Mouse (Mus musculus) brain, adult 2 months (tissue): Measurements from ENCODE around the gene Sigmar1.

ENCODE experiments used
- DNase-seq: peaks from one replicate; pipeline ENCODE4 v3.0.0; 2011; ENCODE audit warnings: low read depth, low spot score

The Sigmar1 gene

DNA sequence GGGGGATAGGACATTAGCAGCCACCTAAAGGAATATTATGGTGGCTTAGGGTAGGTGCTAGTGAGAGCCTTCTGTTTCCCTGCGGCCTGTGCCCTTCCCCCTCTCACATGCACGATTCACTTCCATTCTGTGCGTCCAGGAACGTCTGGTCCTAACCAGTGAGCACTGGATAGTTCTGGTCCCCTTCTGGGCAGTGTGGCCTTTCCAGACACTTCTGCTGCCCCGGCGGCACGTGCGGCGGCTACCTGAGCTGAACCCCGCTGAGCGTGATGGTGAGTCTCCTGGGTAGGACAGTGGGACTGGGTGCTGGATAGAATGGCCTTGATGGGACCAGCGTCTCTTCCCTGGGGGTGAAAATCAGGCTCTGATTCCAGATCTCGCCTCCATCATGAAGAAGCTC is 1.4 kb upstream of the Sigmar1 start:
- DNase-seq = no peak

DNA sequence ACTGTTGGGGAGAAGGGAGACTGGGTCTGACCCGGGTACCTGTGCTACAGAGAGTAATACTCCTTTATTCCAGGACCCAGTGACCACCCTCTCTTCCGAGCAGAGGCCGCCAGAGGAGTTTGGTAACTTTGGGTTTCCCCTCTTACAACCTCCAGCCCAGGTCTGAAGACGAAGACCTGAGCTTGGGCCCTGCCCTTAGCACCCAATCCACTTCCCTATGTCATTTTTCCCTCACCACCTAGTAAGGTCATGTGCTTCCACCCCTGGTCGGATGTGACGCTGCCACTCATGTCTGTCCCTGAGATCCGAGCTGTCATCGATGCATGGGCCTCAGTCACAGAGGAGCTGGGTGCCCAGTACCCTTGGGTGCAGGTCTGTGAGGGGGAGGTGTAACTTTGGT is 483 bp upstream of the Sigmar1 start:
- DNase-seq = no peak

DNA sequence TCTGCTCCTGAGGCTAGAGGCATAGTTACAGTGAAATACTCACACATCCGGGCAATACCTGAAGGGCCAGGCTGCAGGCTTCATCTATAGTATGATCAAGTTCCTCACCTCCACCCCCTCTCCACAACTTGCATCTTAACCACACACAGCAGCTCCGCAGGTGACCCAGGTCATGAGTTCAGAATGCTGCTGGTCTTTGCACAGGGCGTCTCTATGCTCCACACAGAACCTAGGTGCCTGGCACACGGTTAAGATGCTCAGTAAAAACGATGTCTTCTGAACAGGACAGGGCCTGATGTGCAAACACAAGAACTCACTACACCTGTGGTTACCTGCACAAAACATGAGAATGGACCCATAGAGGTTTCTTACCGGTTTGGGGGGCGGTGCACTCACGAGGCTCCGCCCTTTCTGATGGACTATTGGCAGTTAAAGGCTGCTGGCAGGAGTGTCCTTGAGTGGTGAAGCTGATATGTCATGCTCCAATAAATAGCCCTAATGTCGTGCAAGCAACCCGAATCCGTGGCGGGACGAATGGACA is 1.1 kb downstream of the Sigmar1 start, which contains the start of gene Galt:
Gene Galt (plus strand): TSS at position 432 of the 541 bp plus-strand sequence.
- DNase-seq = peak; percentile 92

DNA sequence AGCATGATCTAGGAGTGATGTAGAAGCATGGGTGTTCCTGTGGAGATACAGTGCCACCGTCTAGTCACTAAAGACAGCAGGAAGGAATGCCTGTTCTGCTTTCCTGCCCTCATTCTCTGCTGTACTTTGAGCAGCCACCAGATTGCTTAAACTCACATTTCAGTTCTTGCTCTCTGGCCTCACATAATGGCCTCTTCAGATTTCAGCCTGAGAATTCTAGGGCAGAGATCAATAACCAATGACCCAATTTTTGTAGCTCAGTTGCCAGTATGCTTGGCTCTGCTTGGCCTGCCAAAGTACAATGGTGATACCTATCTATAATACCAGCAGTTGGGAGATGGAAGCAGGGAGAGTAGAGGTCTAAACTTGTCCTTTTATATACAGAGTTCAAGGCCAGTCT is 10.9 kb downstream of the Sigmar1 start:
- no peak for DNase-seq

DNA sequence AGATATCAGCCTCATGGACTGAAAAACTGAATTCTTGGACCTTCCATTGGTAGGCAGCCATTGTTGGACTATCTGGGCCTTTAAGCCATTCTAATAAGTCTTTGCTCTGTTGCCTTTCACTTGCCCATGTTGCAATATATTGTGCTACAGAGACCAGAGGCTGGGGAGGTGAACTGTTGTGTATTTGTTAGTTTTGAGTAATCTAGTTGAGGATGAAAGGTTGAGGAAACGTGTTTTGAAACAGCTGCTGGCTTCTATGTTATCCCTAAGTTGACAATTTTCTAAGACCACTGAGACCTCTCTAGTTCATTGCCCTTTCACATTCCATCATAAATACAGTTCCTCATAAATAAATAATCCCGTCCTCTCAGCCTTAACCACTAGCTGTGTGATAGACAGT is 11.8 kb downstream of the Sigmar1 start:
- no peak for DNase-seq

DNA sequence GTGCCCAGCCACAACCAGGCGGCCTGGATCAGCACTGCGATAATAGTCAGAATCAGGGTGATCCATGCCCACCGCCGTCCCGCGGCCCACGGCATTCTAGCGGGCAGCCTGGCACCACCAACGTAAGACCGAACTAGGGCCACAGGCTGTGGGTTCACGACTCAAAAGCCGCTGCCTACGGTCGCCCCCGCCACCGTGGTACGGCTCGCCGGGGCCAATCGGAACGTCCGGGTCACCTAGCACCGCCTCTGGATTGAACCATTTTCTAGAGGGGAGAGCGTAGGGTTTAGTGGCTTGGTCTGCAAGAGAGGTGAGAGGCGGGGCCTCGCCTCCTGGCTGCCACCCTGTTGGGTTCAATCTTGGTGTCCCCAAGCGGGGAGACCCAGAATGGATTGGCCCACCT is 14.8 kb downstream of the Sigmar1 start:
- peak; percentile 99 for DNase-seq

DNA sequence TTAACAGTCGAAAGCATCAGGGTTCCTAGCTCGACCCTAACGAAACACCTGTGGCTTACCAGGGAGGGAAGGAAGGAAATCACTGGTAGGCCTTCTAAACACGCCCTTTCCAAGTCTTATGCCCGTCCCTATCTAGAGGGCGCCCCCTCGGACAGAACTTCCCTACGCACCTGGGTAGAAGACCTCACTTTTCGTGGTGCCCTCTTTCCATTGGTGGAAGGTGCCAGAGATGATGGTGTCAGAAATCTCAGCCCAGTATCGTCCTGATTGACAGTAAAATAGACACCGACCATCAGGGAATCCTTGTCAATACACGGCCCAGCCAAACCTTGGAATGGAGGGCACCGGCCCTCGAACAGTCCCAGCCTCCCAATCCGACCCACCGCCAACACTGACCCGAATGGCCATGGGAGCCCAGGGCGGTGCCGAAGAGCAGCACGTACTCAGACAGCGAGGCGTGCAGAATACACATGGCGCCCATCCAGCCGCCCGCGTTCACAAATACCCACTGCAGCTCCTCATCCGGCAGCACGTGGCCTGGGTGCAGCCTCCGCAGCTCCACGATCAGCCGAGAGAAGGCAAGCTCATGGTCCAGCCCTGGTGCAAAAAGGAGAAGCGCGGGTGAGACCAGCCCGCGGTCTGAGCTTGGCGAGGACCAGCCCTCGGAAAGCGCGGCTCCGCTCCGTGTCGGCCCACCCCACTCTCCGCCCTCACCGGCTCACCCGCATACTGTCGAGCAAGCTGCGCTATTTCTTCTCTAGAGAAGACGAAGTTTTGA is 15.4 kb downstream of the Sigmar1 start:
- DNase-seq = peak; percentile 81

DNA sequence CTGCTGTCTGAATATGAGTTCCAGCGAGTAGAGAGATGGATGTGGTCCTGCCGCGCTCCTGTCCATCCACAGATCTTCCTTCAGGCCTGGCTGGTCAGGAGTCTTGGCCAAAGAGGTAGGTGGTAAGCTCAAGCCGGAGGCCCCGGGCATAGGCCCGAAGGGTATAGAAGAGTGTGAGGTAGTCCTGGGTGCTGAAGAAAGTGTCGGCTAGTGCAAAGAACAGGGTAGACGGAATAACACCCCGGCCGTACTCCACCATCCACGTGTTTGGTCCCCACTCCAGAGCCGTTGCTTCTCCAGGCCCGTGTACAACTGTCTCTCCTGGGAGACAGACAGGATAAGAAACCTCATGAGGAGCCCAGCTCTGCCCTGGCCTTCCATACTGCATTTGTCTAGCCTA is 16.7 kb downstream of the Sigmar1 start:
- DNase-seq = no peak

DNA sequence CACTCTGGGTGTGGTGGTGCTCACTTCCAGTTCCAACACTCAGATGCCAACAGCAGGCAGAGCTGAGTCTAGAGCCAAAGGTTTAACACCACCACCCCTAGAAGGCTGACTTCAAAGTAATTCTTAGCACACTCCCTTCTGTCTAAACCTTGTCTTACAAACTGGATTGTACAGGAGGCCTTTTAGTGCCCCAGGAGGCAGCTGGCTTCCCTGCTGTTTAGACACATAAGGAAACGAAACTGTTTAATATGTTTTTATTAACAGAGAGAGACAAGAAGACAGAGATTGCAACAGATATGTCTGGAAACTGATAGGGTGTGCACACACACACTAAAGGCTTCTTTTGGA is 17.7 kb downstream of the Sigmar1 start:
- no peak for DNase-seq

DNA sequence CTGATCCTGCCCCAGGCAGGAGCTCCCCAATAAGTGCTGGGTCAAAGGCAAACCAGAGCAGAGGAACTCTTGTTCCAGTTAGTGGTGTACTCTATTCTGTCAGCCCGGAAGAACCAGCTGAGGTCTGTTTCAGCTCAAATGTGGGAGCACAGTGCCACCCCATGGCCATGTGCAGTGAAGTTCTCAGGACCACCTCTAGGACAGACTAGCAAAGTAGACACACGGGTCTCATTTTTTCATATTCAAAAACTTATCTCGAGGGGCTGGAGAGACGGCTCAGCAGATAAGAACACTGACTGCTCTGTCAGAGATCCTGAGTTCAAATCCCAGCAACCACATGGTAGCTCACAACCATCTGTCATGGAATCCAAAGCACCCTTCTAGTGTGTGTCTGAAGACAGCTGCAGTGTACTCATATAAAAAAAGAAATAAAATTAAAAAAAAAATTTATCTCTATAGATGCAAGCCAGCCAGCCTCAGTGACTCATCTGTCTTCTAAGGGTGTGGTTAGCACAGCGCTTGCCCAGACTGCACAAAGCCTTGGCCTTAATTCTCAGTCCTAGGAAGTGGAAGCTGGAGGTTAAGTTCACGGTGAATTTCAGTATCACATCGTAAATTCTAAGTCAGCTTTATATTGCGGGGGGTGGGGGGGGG is 18.2 kb downstream of the Sigmar1 start:
- peak; percentile 90 for DNase-seq

DNA sequence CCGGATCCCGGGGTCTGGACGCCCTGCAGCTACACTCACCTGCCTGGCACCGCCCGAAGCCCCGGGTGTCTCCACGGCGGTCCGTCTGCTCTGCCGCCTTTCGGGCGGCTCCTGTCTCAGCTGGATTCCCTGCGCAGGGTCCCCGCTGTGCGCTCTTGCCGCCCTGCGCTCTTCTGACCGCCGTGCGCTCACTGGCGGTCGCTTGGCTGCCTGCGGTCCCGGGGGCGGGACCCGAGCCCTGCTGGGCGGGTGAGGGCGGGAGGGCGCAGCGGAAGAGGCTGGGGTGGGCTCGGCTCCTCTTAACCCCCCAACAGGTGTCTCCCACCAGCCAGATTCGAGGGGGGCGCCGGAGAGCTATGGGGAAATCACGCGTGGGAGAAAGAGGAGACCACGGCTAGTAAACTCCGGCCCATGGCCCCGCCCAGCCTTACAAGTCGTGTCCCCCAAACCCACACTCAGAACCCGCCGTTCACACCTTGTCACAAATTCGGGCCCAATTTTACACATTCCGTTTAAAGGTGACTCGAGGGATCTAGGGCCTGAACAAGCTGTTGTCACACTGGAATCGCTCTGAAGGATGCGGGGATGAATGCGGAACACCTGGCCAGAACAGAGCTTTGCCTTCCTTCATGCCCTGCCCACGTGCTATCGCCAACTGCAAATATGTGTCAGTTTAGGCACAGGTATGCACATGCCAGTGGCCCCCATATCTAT is 24.7 kb downstream of the Sigmar1 start, which contains the start of gene Arid3c:
Gene Arid3c (minus strand): TSS at position 91 of the 714 bp plus-strand sequence.
- no peak for DNase-seq

DNA sequence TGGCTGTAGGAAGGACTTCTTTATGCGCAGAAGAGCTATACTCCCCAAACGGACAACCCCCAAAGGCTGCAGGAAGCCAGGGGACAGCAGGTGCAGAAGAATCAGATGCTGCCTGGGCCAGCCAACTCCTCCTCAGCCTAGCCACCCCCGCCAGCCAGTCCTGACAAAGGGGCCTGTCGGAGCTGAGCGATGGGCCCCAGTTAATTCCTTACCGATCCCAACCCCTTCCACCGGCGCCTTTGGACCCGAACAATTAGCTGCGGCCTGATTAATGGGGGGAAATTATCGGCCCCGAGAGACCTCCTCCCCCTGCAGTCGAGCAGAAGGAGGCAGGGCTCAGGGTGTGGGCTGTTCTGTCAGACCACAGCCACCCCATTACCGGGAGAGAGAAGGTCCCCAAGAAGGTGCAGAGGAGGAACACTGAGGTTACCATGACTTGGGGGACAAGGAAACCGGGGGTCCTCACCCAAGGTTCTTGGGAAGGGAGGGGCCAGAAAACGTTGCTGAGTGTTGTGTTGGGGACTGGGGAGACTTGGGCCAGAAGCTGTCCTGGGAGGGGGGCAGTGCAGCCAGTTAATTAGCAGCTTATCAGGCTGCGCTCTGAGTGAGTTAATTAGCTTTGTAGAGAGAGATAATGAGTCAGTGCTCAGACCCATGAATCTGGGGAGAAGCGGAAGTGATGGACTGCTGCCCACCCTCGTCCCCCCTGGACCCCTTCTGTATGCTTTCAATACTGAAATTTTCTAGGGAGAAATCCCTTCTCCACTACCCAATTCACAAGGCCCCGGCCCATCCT is 28.9 kb downstream of the Sigmar1 start:
- DNase-seq = no peak

DNA sequence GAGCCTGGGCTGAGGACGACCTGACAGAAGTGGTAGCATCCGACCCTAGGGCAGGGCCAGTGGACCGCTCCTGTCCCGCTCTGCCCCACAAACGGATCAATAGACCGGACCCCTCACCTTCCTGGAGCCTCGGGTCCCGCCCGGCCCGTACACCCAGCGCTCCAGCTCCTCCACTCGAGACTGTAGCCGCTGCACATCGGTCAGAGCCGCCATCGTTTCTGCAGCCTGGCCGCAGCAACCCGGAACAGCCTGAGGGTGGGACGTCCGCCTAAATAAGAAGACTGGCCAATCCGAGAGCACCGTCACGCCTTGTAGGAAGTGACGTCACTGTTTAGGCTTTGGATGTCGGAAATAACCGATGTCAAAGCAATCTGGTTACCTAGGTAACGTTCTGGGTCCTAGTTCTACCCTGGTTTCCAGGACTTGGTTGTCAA is 33.0 kb downstream of the Sigmar1 start, which contains the start of gene Dctn3:
Gene Dctn3 (minus strand): TSS at position 253 of the 434 bp plus-strand sequence.
- DNase-seq = peak; percentile 99

DNA sequence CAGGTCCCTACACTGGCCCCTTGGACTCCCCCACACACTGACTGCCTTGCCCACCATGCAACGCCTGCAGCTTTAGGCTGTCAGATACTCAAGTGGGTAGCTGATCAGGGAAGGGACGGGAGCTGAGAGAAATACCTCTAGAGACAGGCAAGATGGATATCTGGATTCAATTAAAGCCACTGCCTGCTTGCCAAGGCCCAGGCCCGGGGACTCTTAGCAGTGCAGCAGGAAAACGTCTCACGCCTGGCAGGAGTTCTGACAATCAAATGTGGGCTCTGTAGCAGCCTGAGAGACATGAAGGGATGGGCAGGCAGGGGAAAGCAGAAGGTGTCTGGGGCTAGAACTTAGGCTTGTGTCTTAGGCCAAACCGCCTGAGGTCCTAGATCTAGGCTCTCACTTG is 39.1 kb downstream of the Sigmar1 start:
- DNase-seq = no peak

DNA sequence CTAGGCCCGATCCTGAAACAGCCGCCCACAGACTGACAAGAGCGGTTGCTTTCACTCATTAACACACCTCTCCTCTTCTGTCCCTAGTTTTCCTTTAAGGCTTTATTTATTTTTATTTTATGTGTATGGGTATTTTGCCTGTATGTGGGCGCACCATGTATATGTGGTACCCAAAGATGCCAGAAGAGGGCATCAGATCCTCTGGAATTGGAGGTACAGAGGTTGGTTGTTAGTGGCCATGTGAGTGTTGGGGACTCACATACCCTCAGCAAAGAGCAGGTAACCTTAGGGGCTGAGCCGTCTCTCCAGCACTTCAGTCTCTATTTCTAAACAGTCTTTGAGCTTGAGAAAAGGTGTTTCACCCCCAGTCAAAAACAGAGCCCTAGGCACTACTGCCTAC is 40.4 kb downstream of the Sigmar1 start:
- peak; percentile 75 for DNase-seq

DNA sequence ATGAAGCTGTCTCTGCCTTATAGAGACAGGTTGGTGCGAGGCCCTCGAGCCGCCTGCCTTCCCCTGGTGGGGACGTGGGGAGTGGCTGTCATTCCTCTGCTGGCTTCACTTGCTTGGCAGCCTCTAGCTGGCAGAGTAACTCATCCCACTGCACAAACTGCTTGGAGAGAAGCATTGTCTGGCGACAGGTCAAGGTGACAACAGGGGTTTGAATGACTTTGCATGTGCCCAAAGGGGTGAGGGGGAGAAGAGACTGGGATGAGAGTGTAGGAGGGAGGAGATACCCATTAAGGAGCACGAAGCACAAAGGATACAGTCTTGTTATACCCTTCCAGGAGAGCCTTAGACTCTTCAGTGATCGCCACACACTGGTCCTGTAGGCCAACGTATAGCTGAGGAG is 40.9 kb downstream of the Sigmar1 start:
- no peak for DNase-seq

DNA sequence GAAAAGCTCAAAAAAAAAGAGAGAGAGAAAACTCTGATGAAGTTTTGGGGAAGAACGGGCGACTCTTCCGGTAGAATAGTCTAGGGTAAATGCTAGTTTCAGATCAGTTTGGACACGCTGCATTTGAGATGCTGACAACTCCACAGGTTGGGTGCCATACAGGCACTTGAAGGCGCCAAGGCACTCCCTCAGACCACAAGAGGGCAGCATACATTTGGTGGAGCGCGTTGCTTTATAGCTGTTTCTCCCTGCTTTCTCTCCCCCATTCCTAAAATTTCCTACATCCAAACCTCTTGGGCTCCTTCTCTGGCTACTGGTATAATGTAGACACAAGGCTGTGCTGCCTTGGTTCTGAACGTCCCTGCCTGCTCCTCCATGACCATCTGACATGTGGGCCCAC is 41.7 kb downstream of the Sigmar1 start:
- DNase-seq = peak; percentile 93

DNA sequence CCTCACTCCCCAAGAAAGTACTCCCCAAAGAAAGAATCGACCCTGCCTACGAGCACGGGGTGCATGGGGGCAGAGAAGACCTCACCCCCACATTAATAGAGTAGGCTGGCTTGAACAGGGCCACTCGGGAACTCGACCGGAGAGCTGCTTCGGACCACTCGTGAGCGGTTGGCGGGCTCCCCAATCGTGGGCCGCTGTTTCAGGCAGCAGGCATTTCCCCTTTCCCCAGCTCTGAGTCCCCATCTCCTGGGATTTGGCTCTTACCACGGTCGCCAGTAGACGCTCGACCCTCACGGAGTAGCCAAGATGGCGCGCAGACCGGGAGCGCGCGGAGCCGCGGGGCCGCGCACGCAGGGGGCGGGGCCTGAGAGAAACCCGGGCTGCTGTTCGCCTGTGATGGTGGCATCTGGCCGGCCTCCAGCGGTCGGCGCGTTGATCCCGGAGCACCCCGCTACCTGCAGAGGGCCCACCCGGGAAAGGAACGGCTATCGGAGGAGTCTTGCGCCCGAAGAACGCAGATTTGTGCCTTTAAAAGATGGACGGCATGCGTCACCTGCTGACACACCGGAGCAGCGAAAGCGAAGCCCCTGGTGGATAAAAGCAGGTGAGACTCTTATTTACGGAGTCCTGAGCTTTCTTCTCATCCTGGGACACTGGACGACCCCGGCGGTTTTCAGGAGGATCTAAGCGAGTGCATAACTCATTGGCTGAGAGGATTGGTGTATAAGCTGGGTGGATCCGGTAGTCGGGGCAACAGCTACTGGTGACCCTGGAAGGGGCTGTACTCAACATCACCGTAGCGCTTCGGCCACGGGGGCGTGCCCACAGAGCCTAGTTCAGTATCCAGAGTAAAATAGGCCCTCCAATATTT is 42.5 kb downstream of the Sigmar1 start, which contains the start of gene Rpp25l:
Gene Rpp25l (minus strand): TSS at position 338 of the 871 bp plus-strand sequence.
- DNase-seq = peak; percentile 85

DNA sequence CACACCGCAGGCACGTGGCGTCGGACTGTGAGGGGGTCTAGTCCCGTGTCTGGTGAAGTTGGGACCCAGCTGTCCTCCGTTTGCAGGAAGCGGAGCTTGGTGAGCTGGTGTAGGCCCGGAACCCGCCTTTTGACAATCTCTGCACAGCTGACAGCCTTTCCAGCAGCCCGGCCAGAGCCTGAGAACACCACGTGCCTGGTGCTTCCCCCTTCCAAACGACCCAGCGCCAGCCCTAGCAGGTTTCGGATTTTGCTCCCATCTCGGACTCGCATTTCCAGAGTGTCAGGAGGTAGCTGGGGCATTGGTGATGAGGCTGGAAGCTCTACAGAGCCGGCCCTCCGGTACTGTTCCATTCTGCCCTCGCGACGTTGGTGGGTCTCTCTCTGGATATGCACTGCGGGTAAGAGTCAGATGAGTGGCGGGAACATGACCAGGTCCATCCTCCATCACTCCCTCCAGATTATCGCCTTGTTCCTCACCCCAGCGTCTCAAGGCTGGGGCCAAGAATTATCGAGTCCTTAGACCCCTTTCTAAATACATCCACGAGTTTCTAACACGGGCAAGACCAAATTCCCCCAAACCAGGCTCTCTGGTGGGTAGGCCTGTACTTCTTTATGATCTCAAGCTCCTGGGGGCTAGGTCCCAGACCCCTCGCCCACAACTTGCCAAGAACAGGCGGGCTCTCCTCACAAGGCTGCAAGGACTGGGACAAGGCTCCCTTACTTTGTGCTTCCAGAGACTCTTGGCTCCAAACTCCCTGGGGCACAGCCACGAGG is 43.3 kb downstream of the Sigmar1 start:
- no peak for DNase-seq
